Mouse (Mus musculus) liver, embryonic 16.5 days (tissue): ENCODE data around the gene Pik3r4. TPM values are rescaled to one million over a fixed set of nuclear protein-coding genes. Genes with fewer than 3 reads are reported as not detected.

Experiments
- ATAC-seq: fragments of 200-750 bp; cut with Nextera tagmentation; 2 replicates; pipeline ENCODE4 v1.8.0; 2017; ENCODE audit warnings: low read depth, mild to moderate bottlenecking, moderate number of reproducible peaks, moderate library complexity
- H3K27ac ChIP-seq: fragments of 300-500 bp; sonication (generic); 2 replicates; pipeline ENCODE4 v1.5.1; 2014; ENCODE audit warnings: mild to moderate bottlenecking, low read length
- H3K27me3 ChIP-seq: fragments of 300-500 bp; sonication (generic); 2 replicates; pipeline ENCODE4 v1.6.1; 2014; ENCODE audit warnings: low read depth, low read length, mixed read lengths; ENCODE audit not compliant: control insufficient read depth, insufficient read depth
- H3K36me3 ChIP-seq: fragments of 300-500 bp; sonication (generic); 2 replicates; pipeline ENCODE4 v1.6.1; 2014; ENCODE audit warnings: mild to moderate bottlenecking; ENCODE audit not compliant: control insufficient read depth, insufficient read depth
- H3K4me1 ChIP-seq: fragments of 300-500 bp; sonication (generic); 2 replicates; pipeline ENCODE4 v1.6.1; 2014; ENCODE audit warnings: low read depth, low read length, mixed read lengths; ENCODE audit not compliant: control insufficient read depth
- H3K4me2 ChIP-seq: fragments of 300-500 bp; sonication (generic); 2 replicates; pipeline ENCODE4 v1.6.1; 2014; ENCODE audit warnings: low read depth, low read length, mixed read lengths
- H3K4me3 ChIP-seq: fragments of 300-500 bp; sonication (generic); 2 replicates; pipeline ENCODE4 v1.5.1; 2014; ENCODE audit warnings: low read depth, mild to moderate bottlenecking, low read length
- H3K9ac ChIP-seq: fragments of 300-500 bp; sonication (generic); 2 replicates; pipeline ENCODE4 v1.6.1; 2014; ENCODE audit warnings: low read depth, low read length
- H3K9me3 ChIP-seq: fragments of 300-500 bp; sonication (generic); replicated peaks from 2 replicates; pipeline ENCODE4 v1.6.1; 2016; ENCODE audit warnings: low read length; ENCODE audit not compliant: control insufficient read depth
- WGBS: fragments of 180-500 bp; shearing (Covaris S2); extraction: QIAGEN DNeasy Blood & Tissue Kit; methylation state at CpG from one replicate; pipeline ENCODE4 v1.1.7; 2014; ENCODE audit not compliant: insufficient replicate concordance; 5-methylcytosine and 5-hydroxymethylcytosine counted together
- polyA plus RNA-seq: library from polyadenylated mRNA; unstranded; fragments of >200 nt; fragmentation: Nextera tagmentation; extraction: Ambion mirVana; gene quantifications from 2 replicates; pipeline ENCODE4 v1.2.1, GENCODE M21; 2015

Pik3r4 gene
- polyA plus RNA-seq, 1 experiment from 2014 or later = 6.4 TPM

DNA sequence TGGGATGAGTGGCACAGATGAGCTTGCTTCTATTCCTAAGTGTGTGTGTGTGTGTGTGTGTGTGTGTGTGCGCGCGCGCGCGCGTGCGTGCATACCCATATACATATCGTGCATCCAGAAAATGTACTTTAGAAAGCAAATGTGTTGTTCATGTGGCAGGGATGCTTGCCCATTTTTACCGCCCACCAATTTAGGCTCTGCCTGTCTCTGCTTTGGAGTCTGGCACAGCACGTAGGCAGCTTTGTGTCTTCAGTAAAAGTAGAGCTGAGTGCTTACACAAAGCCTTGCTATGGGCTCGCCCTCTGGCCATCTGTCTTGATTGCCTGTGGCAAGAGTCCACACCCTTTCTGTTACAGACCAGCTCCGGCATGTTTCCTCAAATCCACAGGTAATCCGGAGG, 49.7 kb downstream of the Pik3r4 start:
- ATAC-seq = no peak
- WGBS = 82% methylated on average over 14 of the region's 14 CpGs
- no peaks in the 10 kb centered on the region for H3K27me3 ChIP-seq
- no peak overlapping the region for H3K4me2 ChIP-seq
- H3K9ac ChIP-seq = no peak overlapping the region
- no peak overlapping the region for H3K4me3 ChIP-seq
- H3K4me1 ChIP-seq = no peaks in the 10 kb centered on the region
- H3K27ac ChIP-seq = no peak overlapping the region
- no peaks in the 10 kb centered on the region for H3K9me3 ChIP-seq
- H3K36me3 ChIP-seq = no peaks in the 10 kb centered on the region

- WGBS = 71% methylated on average over 9 of the region's 9 CpGs
These were observed 50.3 kb downstream of the Pik3r4 start for GRCm38 (mm10) chr9:105693056-105693455.

DNA sequence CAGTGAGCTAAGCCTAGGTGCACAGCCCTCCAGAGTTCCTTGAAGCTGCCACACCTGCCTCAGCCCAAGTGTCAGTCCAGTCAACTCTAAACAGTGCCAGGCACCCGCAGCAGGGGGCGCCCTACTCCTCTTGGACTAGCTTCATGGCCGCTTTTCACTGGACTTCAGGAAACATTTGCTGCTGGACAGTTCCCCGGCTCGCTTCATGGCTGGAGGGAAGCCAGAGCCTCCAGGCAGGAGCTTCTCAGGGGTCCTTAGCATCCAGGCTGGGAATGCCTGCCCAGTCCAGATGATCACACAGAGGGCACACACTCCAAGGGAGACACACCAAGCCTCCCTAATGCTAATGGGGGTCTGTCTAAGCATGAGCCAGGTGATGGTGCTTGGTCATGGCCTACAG, 51.1 kb downstream of the Pik3r4 start:
- Histone ChIP-seq H3K4me2 (no peak overlapping the region), H3K9me3 (no peaks in the 10 kb centered on the region), H3K9ac (no peak overlapping the region), H3K4me3 (no peak overlapping the region), H3K36me3 (no peaks in the 10 kb centered on the region), H3K27me3 (no peaks in the 10 kb centered on the region), H3K4me1 (no peaks in the 10 kb centered on the region), H3K27ac (no peak overlapping the region)
- ATAC-seq = no peak
- 9% methylated on average over 5 of the region's 5 CpGs for WGBS

More at GRCm38 (mm10) chr9:105693056-105693455, 50.3 kb downstream of the Pik3r4 start:
- Histone ChIP-seq H3K9ac (no peak overlapping the region), H3K4me2 (no peak overlapping the region), H3K9me3 (no peaks in the 10 kb centered on the region), H3K4me3 (no peak overlapping the region), H3K36me3 (no peaks in the 10 kb centered on the region), H3K27me3 (no peaks in the 10 kb centered on the region), H3K4me1 (no peaks in the 10 kb centered on the region), H3K27ac (no peak overlapping the region)
- no peak for ATAC-seq

GRCm38 (mm10) chr9:105696818-105697564, 54.2 kb downstream of the Pik3r4 start:
- no peak overlapping the region for H3K9ac ChIP-seq
- no peaks in the 10 kb centered on the region for H3K27me3 ChIP-seq
- H3K27ac ChIP-seq = no peak overlapping the region
- H3K4me1 ChIP-seq = no peaks in the 10 kb centered on the region
- no peak overlapping the region for H3K4me2 ChIP-seq
- H3K9me3 ChIP-seq = no peaks in the 10 kb centered on the region
- H3K4me3 ChIP-seq = no peak overlapping the region
- ATAC-seq = no peak
- no peaks in the 10 kb centered on the region for H3K36me3 ChIP-seq
- 64% methylated on average over 7 of the region's 7 CpGs for WGBS

GRCm38 (mm10) chr9:105697764-105698396, 55.1 kb downstream of the Pik3r4 start:
- Histone ChIP-seq H3K27me3 (no peaks in the 10 kb centered on the region), H3K36me3 (no peaks in the 10 kb centered on the region), H3K4me3 (no peak overlapping the region), H3K27ac (no peak overlapping the region), H3K4me2 (no peak overlapping the region), H3K9me3 (no peaks in the 10 kb centered on the region), H3K9ac (no peak overlapping the region), H3K4me1 (no peaks in the 10 kb centered on the region)
- no peak; the same call in 1 of the 2 replicates for ATAC-seq
- 58% methylated on average over 9 of the region's 9 CpGs for WGBS

- Histone ChIP-seq H3K9me3 (no peaks in the 10 kb centered on the region), H3K4me3 (no peak overlapping the region), H3K36me3 (no peaks in the 10 kb centered on the region), H3K27ac (no peak overlapping the region), H3K4me2 (no peak overlapping the region), H3K27me3 (no peaks in the 10 kb centered on the region), H3K4me1 (no peaks in the 10 kb centered on the region), H3K9ac (no peak overlapping the region)
- no peak for ATAC-seq
- WGBS = 64% methylated on average over 6 of the region's 6 CpGs
These were observed 57.9 kb downstream of the Pik3r4 start for GRCm38 (mm10) chr9:105700702-105701101.

DNA sequence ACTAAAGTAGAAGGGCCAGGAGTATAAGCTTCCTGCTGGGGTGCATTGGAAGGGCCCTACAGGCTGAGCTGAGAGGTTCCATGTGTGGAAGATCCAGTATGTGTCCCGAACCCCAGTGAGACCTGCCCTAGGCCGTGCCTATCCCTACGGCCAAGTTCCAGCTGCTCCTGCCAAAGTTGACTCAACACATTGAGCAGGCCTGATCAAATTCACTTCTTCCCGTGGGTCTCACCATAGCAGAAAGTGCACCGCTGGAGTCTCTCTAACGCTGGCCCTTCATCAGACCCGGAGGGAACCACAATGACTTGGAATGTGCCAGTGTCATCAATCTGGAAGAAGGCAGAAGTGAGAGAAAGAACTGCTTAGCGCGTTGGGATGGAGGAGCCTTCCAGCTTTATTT, 59.2 kb downstream of the Pik3r4 start:
- Histone ChIP-seq H3K4me3 (no peak overlapping the region), H3K9ac (no peak overlapping the region), H3K27me3 (no peaks in the 10 kb centered on the region), H3K27ac (no peak overlapping the region), H3K9me3 (no peaks in the 10 kb centered on the region), H3K36me3 (no peaks in the 10 kb centered on the region), H3K4me1 (no peaks in the 10 kb centered on the region), H3K4me2 (no peak overlapping the region)
- no peak for ATAC-seq
- 69% methylated on average over 9 of the region's 9 CpGs for WGBS

DNA sequence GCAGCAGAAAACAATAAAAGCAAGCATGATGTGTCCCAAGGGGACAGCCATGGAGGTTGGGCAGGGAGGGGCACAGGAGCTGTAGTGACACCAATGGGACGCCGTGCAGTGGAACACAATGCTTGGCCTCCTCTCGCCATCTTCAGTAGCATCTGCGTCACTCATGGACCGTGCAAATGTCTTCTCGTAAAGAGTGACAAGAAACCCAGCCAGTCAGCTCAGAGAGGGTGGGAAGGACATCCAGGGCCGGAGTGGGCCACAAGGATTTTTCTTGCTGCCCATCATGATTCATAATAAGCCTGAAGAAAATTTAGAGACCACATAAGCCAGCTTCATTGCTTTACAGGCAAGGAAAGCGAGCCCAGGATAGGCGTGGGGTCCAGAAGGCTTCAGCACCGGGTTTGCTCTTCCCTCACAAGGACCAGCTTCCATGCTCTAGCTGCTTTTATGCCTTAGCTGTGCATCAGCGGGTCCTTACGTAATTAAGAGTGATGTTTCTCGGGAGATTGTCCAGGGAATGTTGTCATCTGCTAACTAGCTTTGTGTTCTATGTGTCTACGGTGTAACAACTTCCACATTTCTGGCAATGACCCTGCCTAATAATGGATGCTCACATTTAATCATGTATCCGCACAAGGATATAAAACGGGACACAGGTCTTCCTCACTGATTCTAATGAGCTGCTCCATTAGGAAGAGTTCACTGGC, 61.6 kb downstream of the Pik3r4 start:
- Histone ChIP-seq H3K9ac (no peak overlapping the region), H3K27me3 (no peaks in the 10 kb centered on the region), H3K36me3 (no peaks in the 10 kb centered on the region), H3K4me3 (no peak overlapping the region), H3K27ac (no peak overlapping the region), H3K9me3 (no peaks in the 10 kb centered on the region), H3K4me1 (no peaks in the 10 kb centered on the region), H3K4me2 (no peak overlapping the region)
- no peak for ATAC-seq
- 73% methylated on average over 16 of the region's 16 CpGs for WGBS

DNA sequence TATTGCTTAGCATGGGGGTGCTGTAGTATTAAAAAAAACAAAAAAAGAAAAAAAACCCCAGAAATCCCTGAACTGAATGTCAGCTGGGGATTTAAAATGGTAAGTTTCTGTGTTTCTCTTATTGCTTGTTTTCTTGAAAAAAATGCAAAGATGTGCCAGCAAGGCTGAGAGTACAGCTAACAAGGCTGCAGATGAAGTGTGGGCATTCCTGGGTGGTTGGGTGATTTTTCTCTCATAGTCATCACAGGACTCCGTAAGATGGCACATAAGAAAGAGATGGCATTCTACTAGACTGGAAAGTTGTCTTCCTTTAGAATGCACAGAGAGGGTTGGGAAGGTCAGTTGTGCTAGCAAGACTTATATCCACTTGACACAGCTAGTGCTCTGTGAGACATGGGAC, 62.2 kb downstream of the Pik3r4 start:
- no peak for ATAC-seq
- Histone ChIP-seq H3K27ac (no peak overlapping the region), H3K9ac (no peak overlapping the region), H3K4me2 (no peak overlapping the region), H3K9me3 (no peaks in the 10 kb centered on the region), H3K36me3 (no peaks in the 10 kb centered on the region), H3K4me3 (no peak overlapping the region), H3K27me3 (no peaks in the 10 kb centered on the region), H3K4me1 (no peaks in the 10 kb centered on the region)
- 79% methylated on average over 1 of the region's 1 CpGs for WGBS
